Mouse (Mus musculus): ENCODE data around the gene Pigyl.

Pigyl gene

GRCm38 (mm10) chr9:22156497-22157245 lies at the start of gene Pigyl:
Gene Pigyl (plus strand): TSS chr9:22156846.
- in situ Hi-C loops (cut with MboI; ENCODE audit: low sequenced_read_pairs): no loop called here

GRCm38 (mm10) chr9:22108194-22108593 lies 48.5 kb upstream of the Pigyl start:
- in situ Hi-C loops (cut with MboI; ENCODE audit: low sequenced_read_pairs): no loop called here

GRCm38 (mm10) chr9:22115635-22116034 lies 41.0 kb upstream of the Pigyl start:
- in situ Hi-C loops (cut with MboI; ENCODE audit: low sequenced_read_pairs): no loop called here

GRCm38 (mm10) chr9:22116086-22116485 lies 40.6 kb upstream of the Pigyl start:
- in situ Hi-C loops (cut with MboI; ENCODE audit: low sequenced_read_pairs): no loop called here

GRCm38 (mm10) chr9:22116740-22117426 lies 39.8 kb upstream of the Pigyl start, which contains the start of gene Elof1:
Gene Elof1 (minus strand): TSS chr9:22117172.
- in situ Hi-C loops (cut with MboI; ENCODE audit: low sequenced_read_pairs): no loop called here

- in situ Hi-C loops (cut with MboI; ENCODE audit: low sequenced_read_pairs): no loop called here
Measured at GRCm38 (mm10) chr9:22117754-22118456, 38.7 kb upstream of the Pigyl start.

- in situ Hi-C loops (cut with MboI; ENCODE audit: low sequenced_read_pairs): no loop called here
Measured at GRCm38 (mm10) chr9:22119543-22119942, 37.1 kb upstream of the Pigyl start.

- in situ Hi-C loops (cut with MboI; ENCODE audit: low sequenced_read_pairs): no loop called here
Measured at GRCm38 (mm10) chr9:22121545-22121944, 35.1 kb upstream of the Pigyl start.

GRCm38 (mm10) chr9:22122005-22122404 lies 34.6 kb upstream of the Pigyl start:
- in situ Hi-C loops (cut with MboI; ENCODE audit: low sequenced_read_pairs): no loop called here

- in situ Hi-C loops (cut with MboI; ENCODE audit: low sequenced_read_pairs): no loop called here
Measured at GRCm38 (mm10) chr9:22123069-22123609, 33.5 kb upstream of the Pigyl start.

GRCm38 (mm10) chr9:22124169-22124568 lies 32.5 kb upstream of the Pigyl start:
- in situ Hi-C loops (cut with MboI; ENCODE audit: low sequenced_read_pairs): no loop called here

- in situ Hi-C loops (cut with MboI; ENCODE audit: low sequenced_read_pairs): no loop called here
Measured at GRCm38 (mm10) chr9:22125246-22126027, 31.2 kb upstream of the Pigyl start.

- in situ Hi-C loops (cut with MboI; ENCODE audit: low sequenced_read_pairs): no loop called here
Measured at GRCm38 (mm10) chr9:22131226-22131981, 25.2 kb upstream of the Pigyl start.

GRCm38 (mm10) chr9:22132220-22132619 lies 24.4 kb upstream of the Pigyl start:
- in situ Hi-C loops (cut with MboI; ENCODE audit: low sequenced_read_pairs): no loop called here

- in situ Hi-C loops (cut with MboI; ENCODE audit: low sequenced_read_pairs): no loop called here
Measured at GRCm38 (mm10) chr9:22134246-22134890, 22.3 kb upstream of the Pigyl start.

- in situ Hi-C loops (cut with MboI; ENCODE audit: low sequenced_read_pairs): no loop called here
Measured at GRCm38 (mm10) chr9:22134988-22135643, 21.5 kb upstream of the Pigyl start.

- in situ Hi-C loops (cut with MboI; ENCODE audit: low sequenced_read_pairs): no loop called here
Measured at GRCm38 (mm10) chr9:22135644-22136390, 20.8 kb upstream of the Pigyl start, which contains the start of gene Acp5. Gene Acp5 (minus strand): TSS chr9:22135711.

Measured in CH12F3 (cell line).